Mouse (Mus musculus) urinary bladder, adult 2 months (tissue): ENCODE data around the gene Dact3. TPM values are rescaled to one million over a fixed set of nuclear protein-coding genes. Genes with fewer than 3 reads are reported as not detected.

Source experiments
- DNase-seq: peaks from one replicate; pipeline ENCODE4 v3.0.0; 2022; ENCODE audit warnings: low spot score
- polyA plus RNA-seq: library from polyadenylated mRNA; depleted of rRNA; stranded (reverse); fragments of >200 nt; gene quantifications from 2 replicates; pipeline ENCODE4 v1.2.3, GENCODE M21; 2012; rRNA removed

The Dact3 gene
- 61.5 and 82.9 TPM in 2 replicates for polyA plus RNA-seq

DNA sequence AGATGAGACGGTGACA lies at the start of gene Dact3:
Dact3 (plus strand) TSS at position 8 of the 16 bp plus-strand sequence.
- DNase-seq: no peak

GRCm38 (mm10) chr7:16825785-16826184 lies 49.3 kb upstream of the Dact3 start:
- no peak for DNase-seq

DNA sequence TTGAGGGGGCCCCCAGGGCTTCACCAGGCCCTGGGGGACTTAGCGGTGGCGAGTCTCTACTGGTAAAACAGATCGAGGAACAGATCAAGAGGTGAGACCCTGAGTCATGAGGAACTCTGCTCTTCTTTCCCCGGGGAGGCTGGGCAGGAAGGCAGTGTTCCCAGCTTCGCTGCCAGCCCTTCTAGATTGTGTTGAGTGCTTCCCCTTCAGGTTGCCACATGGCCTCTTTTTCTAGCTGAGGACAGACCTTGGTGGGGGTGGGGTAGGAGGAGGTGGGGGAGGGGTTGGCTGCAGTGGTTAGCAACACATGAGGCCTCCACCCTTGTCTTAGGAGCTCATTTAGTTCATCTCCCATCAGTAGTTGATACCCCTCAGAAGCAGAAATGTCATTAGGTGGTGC lies 48.5 kb upstream of the Dact3 start:
- no peak for DNase-seq

- no peak for DNase-seq
These were observed 47.8 kb upstream of the Dact3 start for GRCm38 (mm10) chr7:16827274-16827673.

GRCm38 (mm10) chr7:16830449-16830848 lies 44.7 kb upstream of the Dact3 start:
- DNase-seq: no peak

GRCm38 (mm10) chr7:16837916-16838803 lies 37.0 kb upstream of the Dact3 start:
- no peak for DNase-seq

GRCm38 (mm10) chr7:16838804-16839426 lies 36.2 kb upstream of the Dact3 start:
- DNase-seq: no peak

GRCm38 (mm10) chr7:16839427-16840108 lies 35.5 kb upstream of the Dact3 start:
- no peak for DNase-seq

- DNase-seq: no peak
These were observed 35.0 kb upstream of the Dact3 start for GRCm38 (mm10) chr7:16840109-16840491.

GRCm38 (mm10) chr7:16841078-16841477 lies 34.0 kb upstream of the Dact3 start:
- no peak for DNase-seq

DNA sequence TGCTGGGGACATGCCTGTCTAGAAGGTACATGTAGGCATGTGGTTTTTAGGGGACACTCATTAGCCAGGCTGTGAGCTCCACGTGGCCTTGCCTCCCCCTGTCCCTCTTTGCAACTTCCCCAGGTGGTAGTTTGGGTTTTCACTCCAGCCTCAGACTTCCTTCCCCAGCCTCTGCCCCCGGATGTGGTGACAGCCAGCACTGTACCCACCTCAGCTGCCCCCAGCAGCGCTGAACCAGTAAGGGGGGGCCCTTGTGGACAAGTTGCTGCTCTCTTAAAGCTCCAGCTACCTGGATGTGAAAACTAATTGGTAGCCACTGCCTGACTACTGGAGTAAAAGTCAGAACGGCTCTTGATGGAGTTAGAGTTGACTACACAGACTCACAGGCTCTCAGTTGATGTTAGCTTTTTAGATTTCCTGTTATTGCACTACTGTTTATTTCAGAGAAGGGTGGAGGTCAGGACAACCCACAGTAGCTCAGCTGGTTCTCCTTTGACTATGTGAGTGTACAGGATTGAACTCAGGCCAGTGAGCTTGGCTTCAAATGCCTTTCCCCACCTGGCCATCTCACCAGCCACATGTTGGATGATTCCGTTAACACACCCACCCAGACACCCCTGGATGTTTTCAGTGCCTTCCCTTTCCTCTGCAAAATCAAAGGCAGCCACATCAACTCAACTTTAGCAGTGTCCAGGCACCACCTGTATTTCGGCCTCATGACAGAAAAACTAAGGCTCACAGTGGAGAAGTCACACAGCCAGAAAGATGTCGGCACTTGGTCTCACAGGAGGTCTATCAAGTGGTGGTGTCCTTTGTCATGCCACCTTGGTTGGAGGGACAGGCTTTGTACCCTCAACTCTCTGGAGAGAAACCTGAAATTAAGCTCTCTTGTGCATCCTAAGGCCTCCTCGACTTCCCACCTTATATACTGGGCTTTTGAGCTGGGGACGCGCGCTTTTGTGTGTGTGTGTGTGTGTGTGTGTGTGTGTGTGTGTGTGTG lies 33.3 kb upstream of the Dact3 start:
- DNase-seq: no peak

- peak; percentile 75 for DNase-seq
These were observed 32.5 kb upstream of the Dact3 start, which contains the start of gene Prkd2 for GRCm38 (mm10) chr7:16842645-16843063. Gene Prkd2, plus strand, starts transcription at chr7:16842902.

DNA sequence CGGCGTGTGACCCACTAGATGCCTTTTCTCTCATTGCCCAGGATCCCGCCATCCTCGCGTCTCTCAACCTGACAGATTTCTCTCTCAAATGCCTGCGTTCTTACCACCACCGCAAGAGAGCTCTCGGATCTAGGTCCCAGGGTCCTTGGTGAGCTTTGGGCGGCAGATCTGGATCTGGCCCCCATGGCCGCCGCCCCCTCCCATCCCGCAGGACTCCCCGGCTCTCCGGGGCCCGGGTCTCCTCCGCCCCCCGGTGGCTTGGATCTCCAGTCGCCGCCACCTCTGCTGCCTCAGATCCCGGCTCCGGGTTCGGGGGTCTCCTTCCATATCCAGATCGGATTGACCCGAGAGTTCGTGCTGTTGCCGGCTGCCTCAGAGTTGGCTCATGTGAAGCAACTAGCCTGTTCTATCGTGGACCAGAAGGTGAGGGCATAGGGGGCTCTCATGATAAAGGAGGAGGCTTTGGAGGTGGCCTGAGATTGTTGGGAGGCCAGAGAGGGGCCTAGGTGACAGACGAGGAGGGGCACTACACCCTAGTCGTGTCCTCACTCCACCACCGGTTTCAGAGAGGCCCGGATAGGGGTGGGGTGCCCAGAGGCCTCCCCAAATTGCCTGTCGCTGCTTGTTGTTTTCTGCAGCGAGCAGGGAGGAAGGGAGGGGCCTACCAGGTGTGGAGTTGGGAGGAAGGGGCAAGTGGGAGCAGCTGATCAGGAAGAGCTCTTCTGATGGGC lies 31.5 kb upstream of the Dact3 start:
- DNase-seq: no peak

GRCm38 (mm10) chr7:16844696-16845071 lies 30.4 kb upstream of the Dact3 start:
- no peak for DNase-seq

- no peak for DNase-seq
These were observed 29.9 kb upstream of the Dact3 start for GRCm38 (mm10) chr7:16845072-16845819.

- DNase-seq: no peak
These were observed 29.3 kb upstream of the Dact3 start for GRCm38 (mm10) chr7:16845820-16846167.

- no peak for DNase-seq
These were observed 28.3 kb upstream of the Dact3 start for GRCm38 (mm10) chr7:16846775-16847174.

DNA sequence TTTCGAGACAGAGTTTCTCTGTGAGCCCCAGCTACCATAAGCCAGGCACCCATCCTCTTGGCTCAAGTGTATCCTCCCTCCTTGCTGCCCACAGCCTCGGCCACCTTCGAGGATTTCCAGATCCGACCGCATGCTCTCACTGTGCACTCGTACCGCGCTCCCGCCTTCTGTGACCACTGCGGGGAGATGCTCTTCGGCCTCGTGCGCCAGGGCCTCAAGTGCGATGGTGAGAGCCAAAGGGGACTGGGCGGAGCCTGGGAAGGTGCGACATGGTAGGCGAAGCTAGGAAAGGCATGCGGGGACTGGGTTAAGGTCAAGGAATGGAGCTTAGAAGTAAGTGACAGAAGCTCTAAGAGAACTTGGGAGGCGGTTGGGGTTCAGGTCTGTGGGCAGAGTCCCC lies 27.6 kb upstream of the Dact3 start:
- DNase-seq: no peak

DNA sequence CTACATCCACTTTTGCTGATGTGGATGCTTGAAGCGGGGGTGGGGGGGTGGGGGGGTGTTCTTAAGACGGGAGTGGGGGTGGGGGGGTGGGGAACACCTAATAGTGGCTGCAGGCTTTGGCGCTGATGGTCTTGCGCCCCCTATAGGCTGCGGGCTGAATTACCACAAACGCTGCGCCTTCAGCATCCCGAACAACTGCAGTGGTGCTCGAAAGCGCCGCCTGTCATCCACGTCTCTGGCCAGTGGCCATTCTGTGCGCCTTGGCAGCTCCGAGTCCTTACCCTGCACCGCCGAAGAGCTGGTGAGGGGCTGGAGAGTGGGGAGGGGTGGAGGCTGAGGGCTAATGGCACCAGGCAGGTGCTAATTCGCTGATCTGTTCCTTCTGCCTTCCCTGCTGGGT lies 26.5 kb upstream of the Dact3 start:
- DNase-seq: no peak

DNA sequence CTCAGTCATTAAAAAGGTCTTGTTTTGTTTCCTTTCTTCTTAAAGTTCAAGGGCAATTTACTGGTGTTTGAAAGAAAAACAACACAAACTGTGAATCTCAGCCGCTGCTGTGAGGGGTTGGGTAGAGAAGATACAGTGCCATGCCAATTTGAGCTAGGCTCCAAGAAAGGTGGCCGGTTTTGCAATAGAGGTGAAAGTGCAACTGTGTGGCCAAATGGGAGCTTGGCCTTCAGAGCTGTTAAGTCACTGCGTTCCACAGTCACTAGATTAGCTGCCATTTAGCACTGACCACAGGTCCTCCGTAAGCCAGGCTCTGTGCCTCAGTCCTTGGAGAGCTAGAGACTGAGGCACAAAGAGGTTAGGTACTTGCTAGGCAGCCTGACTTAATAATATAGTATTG lies 23.5 kb upstream of the Dact3 start:
- no peak for DNase-seq

DNA sequence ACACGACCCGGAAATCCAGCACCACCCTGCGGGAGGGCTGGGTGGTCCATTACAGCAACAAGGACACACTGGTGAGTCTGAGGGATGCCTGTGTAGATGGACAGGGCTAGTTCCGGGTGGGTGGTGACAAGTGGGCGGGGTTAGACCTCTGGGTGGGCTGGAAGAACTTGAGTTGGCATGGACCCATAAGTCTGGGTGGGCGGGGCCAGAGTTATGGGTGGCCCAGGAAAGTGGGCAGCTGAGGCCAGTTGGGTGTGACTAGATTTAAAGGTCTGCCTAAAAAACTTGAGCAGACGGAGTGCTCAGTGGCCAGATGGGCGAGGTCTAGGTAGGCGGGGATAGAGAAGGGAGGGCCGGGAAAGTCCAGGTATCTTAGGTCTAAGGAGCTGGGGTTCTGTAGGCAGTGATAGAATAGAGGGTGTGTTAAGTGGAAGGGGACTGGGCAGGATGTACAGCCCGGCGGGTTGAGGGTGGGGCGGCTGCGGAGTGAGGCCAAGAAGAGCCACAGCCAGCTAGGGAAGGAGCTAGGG lies 21.8 kb upstream of the Dact3 start:
- no peak for DNase-seq
